Mouse (Mus musculus) layer of hippocampus, adult 8-10 months (tissue): Measurements from ENCODE around the gene Serpinb9e. TPM values are rescaled to one million over a fixed set of nuclear protein-coding genes. Genes with fewer than 3 reads are reported as not detected.
"Not testable (repeated sequence)": the region's sequence is repeated elsewhere in the genome, so short reads cannot be mapped to it uniquely, and the experiment has no call there.

ENCODE experiments used
- DNase-seq, 2 experiments: peaks; one replicate each; pipeline ENCODE4 v3.0.0; 2022; ENCODE audit warnings: low spot score in 2 of 2
- total RNA-seq, 4 experiments: library from RNA; stranded (reverse); gene quantifications; 2 replicates each; pipeline ENCODE4 v1.2.4; 2022

The Serpinb9e gene
- not detected for total RNA-seq

GRCm38 (mm10) chr13:33249312-33249711, at the start of gene Serpinb9e:
Serpinb9e (plus strand) TSS chr13:33249612.
- not testable (repeated sequence) for DNase-seq

- no peak for DNase-seq
Measured at GRCm38 (mm10) chr13:33199740-33200139, 49.7 kb upstream of the Serpinb9e start.

- not testable (repeated sequence) for DNase-seq
Measured at GRCm38 (mm10) chr13:33308631-33309030, 59.2 kb downstream of the Serpinb9e start.

Other genes with a start within 250 kb of the Serpinb9e start
- 1 to 10 TPM; 5.5 to 6.5 (median 5.9) TPM for gene Serpinb9, start 246.4 kb upstream of the Serpinb9e start, total RNA-seq
- gene Serpinb9b, start 222.2 kb upstream of the Serpinb9e start, total RNA-seq, result not detected
- gene Serpinb1b, start 171.0 kb upstream of the Serpinb9e start, total RNA-seq, result under 1 TPM; 0.39 to 0.89 (median 0.72) TPM
- not detected for gene Serpinb9c, start 89.9 kb upstream of the Serpinb9e start, total RNA-seq
- gene Serpinb9d, start 56.7 kb upstream of the Serpinb9e start, total RNA-seq, result not detected
- gene Serpinb9f, start 74.5 kb downstream of the Serpinb9e start, total RNA-seq, result not detected
- gene Gm11397, start 146.1 kb downstream of the Serpinb9e start, total RNA-seq, result not detected
- gene Serpinb9g, start 235.2 kb downstream of the Serpinb9e start, total RNA-seq, result not detected